Mouse (Mus musculus) stomach, embryonic 15.5 days (tissue): ENCODE measurements around the gene Arfgef2. TPM values are rescaled to one million over a fixed set of nuclear protein-coding genes. Genes with fewer than 3 reads are reported as not detected.
A peak's percentile ranks its signal among the peaks of the same experiment; 100 is the strongest.

Experiments used
- ATAC-seq: fragments of 200-750 bp; cut with Nextera tagmentation; 2 replicates; pipeline ENCODE4 v1.8.0; 2017; ENCODE audit warnings: low read depth, moderate number of reproducible peaks, moderate TSS enrichment; ENCODE audit not compliant: insufficient read depth, low FRiP score
- H3K27ac ChIP-seq: fragments of 300-500 bp; sonication (generic); 2 replicates; pipeline ENCODE4 v1.5.1; 2015; ENCODE audit warnings: mild to moderate bottlenecking, inconsistent platforms
- H3K27me3 ChIP-seq: fragments of 300-500 bp; sonication (generic); replicated peaks from 2 replicates; pipeline ENCODE4 v1.6.1; 2015; ENCODE audit warnings: inconsistent platforms
- H3K36me3 ChIP-seq: fragments of 300-500 bp; sonication (generic); 2 replicates; pipeline ENCODE4 v1.6.1; 2015; ENCODE audit warnings: inconsistent platforms
- H3K4me1 ChIP-seq: fragments of 300-500 bp; sonication (generic); 2 replicates; pipeline ENCODE4 v1.6.1; 2015; ENCODE audit warnings: inconsistent platforms
- H3K4me2 ChIP-seq: fragments of 300-500 bp; sonication (generic); 2 replicates; pipeline ENCODE4 v1.6.1; 2015; ENCODE audit warnings: mild to moderate bottlenecking, inconsistent platforms
- H3K4me3 ChIP-seq: fragments of 300-500 bp; sonication (generic); replicated peaks from 2 replicates; pipeline ENCODE4 v1.5.1; 2015; ENCODE audit warnings: inconsistent platforms
- H3K9ac ChIP-seq: fragments of 300-500 bp; sonication (generic); 2 replicates; pipeline ENCODE4 v1.6.1; 2015; ENCODE audit warnings: inconsistent platforms
- H3K9me3 ChIP-seq: fragments of 300-500 bp; sonication (generic); 2 replicates; pipeline ENCODE4 v1.6.1; 2016; ENCODE audit warnings: inconsistent platforms
- WGBS: fragments of 180-500 bp; shearing (Covaris S2); methylation state at CpG from one replicate; pipeline ENCODE4 v1.1.7; 2015; 5-methylcytosine and 5-hydroxymethylcytosine counted together
- polyA plus RNA-seq: library from polyadenylated mRNA; unstranded; fragments of >200 nt; fragmentation: Nextera tagmentation; extraction: Ambion mirVana; gene quantifications from 2 replicates; pipeline ENCODE4 v1.2.1, GENCODE M21; 2015

Arfgef2 gene
- 4.5 and 5.2 TPM in 2 replicates for polyA plus RNA-seq

GRCm38 (mm10) chr2:166805250-166806172 is at the start of gene Arfgef2:
Gene Arfgef2, plus strand, starts transcription at chr2:166805588.
- Histone ChIP-seq H3K27me3 (no peaks in the 10 kb centered on the region), H3K9ac (peak within 1 kb of the TSS; percentile 83), H3K4me1 (peaks cover 7% of the 10 kb centered on the region; the same call in 1 of the 2 replicates), H3K4me3 (peak within 1 kb of the TSS; percentile 85), H3K27ac (peak within 1 kb of the TSS; percentile 85), H3K4me2 (peak within 1 kb of the TSS; percentile 91), H3K9me3 (no peaks in the 10 kb centered on the region), H3K36me3 (no peaks in the 10 kb centered on the region)
- peak; percentile 89 for ATAC-seq
- WGBS, result under 1% methylated on average over 71 of the region's 76 CpGs

- no peak for ATAC-seq
- 20% methylated on average over 3 of the region's 3 CpGs for WGBS
- no peaks in the 10 kb centered on the region for H3K36me3 ChIP-seq
- H3K9ac ChIP-seq, result no peak overlapping the region
- no peaks in the 10 kb centered on the region for H3K27me3 ChIP-seq
- no peak overlapping the region for H3K4me2 ChIP-seq
- no peaks in the 10 kb centered on the region for H3K9me3 ChIP-seq
- no peaks in the 10 kb centered on the region for H3K4me1 ChIP-seq
- no peak overlapping the region for H3K4me3 ChIP-seq
- no peak overlapping the region for H3K27ac ChIP-seq
Observed at GRCm38 (mm10) chr2:166757969-166758368, 47.4 kb upstream of the Arfgef2 start.

- no peaks in the 10 kb centered on the region for H3K9me3 ChIP-seq
- ATAC-seq, result no peak
- no peaks in the 10 kb centered on the region for H3K27me3 ChIP-seq
- no peak overlapping the region for H3K27ac ChIP-seq
- no peaks in the 10 kb centered on the region for H3K4me1 ChIP-seq
- H3K4me2 ChIP-seq, result no peak overlapping the region
- 54% methylated on average over 5 of the region's 5 CpGs for WGBS
- no peaks in the 10 kb centered on the region for H3K36me3 ChIP-seq
- H3K9ac ChIP-seq, result no peak overlapping the region
- no peak overlapping the region for H3K4me3 ChIP-seq
Observed at GRCm38 (mm10) chr2:166764051-166764450, 41.3 kb upstream of the Arfgef2 start.

GRCm38 (mm10) chr2:166767591-166767990 is 37.8 kb upstream of the Arfgef2 start:
- H3K9ac ChIP-seq, result no peak overlapping the region
- no peaks in the 10 kb centered on the region for H3K27me3 ChIP-seq
- H3K27ac ChIP-seq, result no peak overlapping the region
- H3K4me3 ChIP-seq, result no peak overlapping the region
- H3K4me2 ChIP-seq, result no peak overlapping the region
- H3K4me1 ChIP-seq, result no peaks in the 10 kb centered on the region
- 68% methylated on average over 9 of the region's 9 CpGs for WGBS
- no peak for ATAC-seq
- no peaks in the 10 kb centered on the region for H3K9me3 ChIP-seq
- no peaks in the 10 kb centered on the region for H3K36me3 ChIP-seq

GRCm38 (mm10) chr2:166771396-166771795 is 34.0 kb upstream of the Arfgef2 start:
- WGBS, result 46% methylated on average over 11 of the region's 11 CpGs
- no peak overlapping the region for H3K4me3 ChIP-seq
- no peaks in the 10 kb centered on the region for H3K27me3 ChIP-seq
- no peaks in the 10 kb centered on the region for H3K9me3 ChIP-seq
- no peak overlapping the region for H3K9ac ChIP-seq
- no peaks in the 10 kb centered on the region for H3K36me3 ChIP-seq
- H3K4me1 ChIP-seq, result no peaks in the 10 kb centered on the region
- H3K4me2 ChIP-seq, result no peak overlapping the region
- no peak for ATAC-seq
- H3K27ac ChIP-seq, result no peak overlapping the region; the same call in 1 of the 2 replicates

- no peak overlapping the region for H3K4me2 ChIP-seq
- no peaks in the 10 kb centered on the region for H3K4me1 ChIP-seq
- H3K9me3 ChIP-seq, result no peaks in the 10 kb centered on the region
- no peaks in the 10 kb centered on the region for H3K36me3 ChIP-seq
- no peaks in the 10 kb centered on the region for H3K27me3 ChIP-seq
- no peak overlapping the region for H3K9ac ChIP-seq
- no peak overlapping the region for H3K27ac ChIP-seq
- no peak overlapping the region for H3K4me3 ChIP-seq
- 76% methylated on average over 10 of the region's 10 CpGs for WGBS
- ATAC-seq, result no peak
Observed at GRCm38 (mm10) chr2:166773587-166773986, 31.8 kb upstream of the Arfgef2 start.

- Histone ChIP-seq H3K9me3 (no peaks in the 10 kb centered on the region), H3K27ac (no peak overlapping the region), H3K4me2 (no peak overlapping the region), H3K27me3 (no peaks in the 10 kb centered on the region), H3K4me1 (no peaks in the 10 kb centered on the region), H3K4me3 (no peak overlapping the region), H3K36me3 (no peaks in the 10 kb centered on the region), H3K9ac (no peak overlapping the region)
- ATAC-seq, result no peak
- 84% methylated on average over 10 of the region's 10 CpGs for WGBS
Observed at GRCm38 (mm10) chr2:166774275-166774674, 31.1 kb upstream of the Arfgef2 start.

GRCm38 (mm10) chr2:166775357-166775893 is 30.0 kb upstream of the Arfgef2 start:
- H3K4me3 ChIP-seq, result no peak overlapping the region
- H3K9ac ChIP-seq, result no peak overlapping the region
- no peaks in the 10 kb centered on the region for H3K27me3 ChIP-seq
- no peak overlapping the region for H3K4me2 ChIP-seq
- no peak overlapping the region for H3K27ac ChIP-seq
- H3K9me3 ChIP-seq, result no peaks in the 10 kb centered on the region
- no peaks in the 10 kb centered on the region for H3K4me1 ChIP-seq
- no peaks in the 10 kb centered on the region for H3K36me3 ChIP-seq
- 71% methylated on average over 11 of the region's 11 CpGs for WGBS
- no peak for ATAC-seq

- H3K27ac ChIP-seq, result no peak overlapping the region
- 14% methylated on average over 2 of the region's 2 CpGs for WGBS
Observed at GRCm38 (mm10) chr2:166776272-166776671, 29.1 kb upstream of the Arfgef2 start.

GRCm38 (mm10) chr2:166779956-166780355 is 25.4 kb upstream of the Arfgef2 start:
- no peak for ATAC-seq
- Histone ChIP-seq H3K4me1 (no peaks in the 10 kb centered on the region), H3K36me3 (no peaks in the 10 kb centered on the region), H3K27me3 (no peaks in the 10 kb centered on the region), H3K9me3 (no peaks in the 10 kb centered on the region), H3K9ac (no peak overlapping the region), H3K4me3 (no peak overlapping the region), H3K27ac (no peak overlapping the region), H3K4me2 (no peak overlapping the region)
- 73% methylated on average over 8 of the region's 8 CpGs for WGBS

More at GRCm38 (mm10) chr2:166776272-166776671, 29.1 kb upstream of the Arfgef2 start:
- Histone ChIP-seq H3K9ac (no peak overlapping the region), H3K27me3 (no peaks in the 10 kb centered on the region), H3K36me3 (no peaks in the 10 kb centered on the region), H3K4me1 (no peaks in the 10 kb centered on the region), H3K4me3 (no peak overlapping the region), H3K9me3 (no peaks in the 10 kb centered on the region), H3K4me2 (no peak overlapping the region)
- no peak for ATAC-seq

GRCm38 (mm10) chr2:166780980-166781578 is 24.3 kb upstream of the Arfgef2 start:
- H3K4me3 ChIP-seq, result no peak overlapping the region
- WGBS, result 13% methylated on average over 9 of the region's 9 CpGs
- no peaks in the 10 kb centered on the region for H3K36me3 ChIP-seq
- no peak overlapping the region for H3K9ac ChIP-seq
- H3K9me3 ChIP-seq, result no peaks in the 10 kb centered on the region
- no peak overlapping the region for H3K4me2 ChIP-seq
- ATAC-seq, result no peak
- H3K4me1 ChIP-seq, result peaks cover 6% of the 10 kb centered on the region
- H3K27me3 ChIP-seq, result no peaks in the 10 kb centered on the region
- H3K27ac ChIP-seq, result no peak overlapping the region

- Histone ChIP-seq H3K27ac (no peak overlapping the region), H3K36me3 (no peaks in the 10 kb centered on the region), H3K27me3 (no peaks in the 10 kb centered on the region), H3K9ac (no peak overlapping the region), H3K4me2 (no peak overlapping the region), H3K4me3 (no peak overlapping the region), H3K9me3 (no peaks in the 10 kb centered on the region), H3K4me1 (peaks cover 7% of the 10 kb centered on the region)
- no peak for ATAC-seq
- 83% methylated on average over 6 of the region's 6 CpGs for WGBS
Observed at GRCm38 (mm10) chr2:166784376-166784775, 21.0 kb upstream of the Arfgef2 start.
